Mouse (Mus musculus) heart, embryonic 15.5 days (tissue): Measurements from ENCODE around the gene Ripor3. TPM values are rescaled to one million over a fixed set of nuclear protein-coding genes. Genes with fewer than 3 reads are reported as not detected.

ENCODE experiments used
- ATAC-seq: fragments of 200-750 bp; cut with Nextera tagmentation; replicated peaks from 2 replicates; pipeline ENCODE4 v1.8.0; 2017; ENCODE audit warnings: low read depth, moderate TSS enrichment; ENCODE audit not compliant: insufficient number of reproducible peaks, insufficient read depth, low FRiP score
- H3K27ac ChIP-seq: fragments of 300-500 bp; sonication (generic); 2 replicates; pipeline ENCODE4 v1.5.1; 2015; ENCODE audit warnings: mild to moderate bottlenecking, inconsistent platforms
- H3K27me3 ChIP-seq: fragments of 300-500 bp; sonication (generic); 2 replicates; pipeline ENCODE4 v1.6.1; 2015; ENCODE audit warnings: inconsistent platforms
- H3K36me3 ChIP-seq: fragments of 300-500 bp; sonication (generic); 2 replicates; pipeline ENCODE4 v1.6.1; 2015; ENCODE audit warnings: mild to moderate bottlenecking, inconsistent platforms
- H3K4me1 ChIP-seq: fragments of 300-500 bp; sonication (generic); replicated peaks from 2 replicates; pipeline ENCODE4 v1.6.1; 2015; ENCODE audit warnings: inconsistent platforms
- H3K4me2 ChIP-seq: fragments of 300-500 bp; sonication (generic); 2 replicates; pipeline ENCODE4 v1.6.1; 2015; ENCODE audit warnings: inconsistent platforms, mild to moderate bottlenecking, moderate library complexity
- H3K4me3 ChIP-seq: fragments of 300-500 bp; sonication (generic); 2 replicates; pipeline ENCODE4 v1.5.1; 2015; ENCODE audit warnings: mild to moderate bottlenecking, inconsistent platforms
- H3K9ac ChIP-seq: fragments of 300-500 bp; sonication (generic); 2 replicates; pipeline ENCODE4 v1.6.1; 2015; ENCODE audit warnings: mild to moderate bottlenecking, inconsistent platforms
- H3K9me3 ChIP-seq: fragments of 300-500 bp; sonication (generic); replicated peaks from 2 replicates; pipeline ENCODE4 v1.6.1; 2016; ENCODE audit warnings: inconsistent platforms
- WGBS: fragments of 180-500 bp; shearing (Covaris S2); methylation state at CpG from one replicate; pipeline ENCODE4 v1.1.7; 2015; ENCODE audit warnings: mixed read lengths; 5-methylcytosine and 5-hydroxymethylcytosine counted together
- polyA plus RNA-seq: library from polyadenylated mRNA; unstranded; fragments of >200 nt; fragmentation: Nextera tagmentation; extraction: Ambion mirVana; gene quantifications from 2 replicates; pipeline ENCODE4 v1.2.1, GENCODE M21; 2015

Ripor3 gene
- polyA plus RNA-seq, 1 experiment from 2014 or later = 0.93 TPM

- H3K4me3 ChIP-seq = peak overlapping the region; percentile 7; the same call in 1 of the 2 replicates
- H3K27me3 ChIP-seq = no peaks in the 10 kb centered on the region
- peaks cover 64% of the 10 kb centered on the region for H3K4me1 ChIP-seq
- no peaks in the 10 kb centered on the region for H3K9me3 ChIP-seq
- H3K27ac ChIP-seq = peak overlapping the region; percentile 90
- peak overlapping the region; percentile 43 for H3K4me2 ChIP-seq
- peak overlapping the region; percentile 7; the same call in 1 of the 2 replicates for H3K9ac ChIP-seq
- no peaks in the 10 kb centered on the region for H3K36me3 ChIP-seq
- 26% methylated on average over 8 of the region's 8 CpGs for WGBS
- peak; percentile 77 for ATAC-seq
These were observed 68.1 kb downstream of the Ripor3 start for GRCm38 (mm10) chr2:167942199-167942925.

- Histone ChIP-seq H3K9ac (0 out of 2 replicates have a peak overlapping the region, but pooled peaks have one; percentile 1), H3K4me3 (peak overlapping the region; percentile 7; the same call in 1 of the 2 replicates), H3K27ac (peak overlapping the region; percentile 90), H3K9me3 (no peaks in the 10 kb centered on the region), H3K4me1 (peaks cover 68% of the 10 kb centered on the region), H3K27me3 (no peaks in the 10 kb centered on the region), H3K36me3 (no peaks in the 10 kb centered on the region), H3K4me2 (peak overlapping the region; percentile 43)
- 38% methylated on average over 6 of the region's 6 CpGs for WGBS
- 0 out of 2 replicates have a peak, but pooled peaks have one; percentile 16 for ATAC-seq
These were observed 68.7 kb downstream of the Ripor3 start for GRCm38 (mm10) chr2:167941745-167942176.

GRCm38 (mm10) chr2:167941320-167941719, 69.1 kb downstream of the Ripor3 start:
- Histone ChIP-seq H3K9ac (no peak overlapping the region), H3K9me3 (no peaks in the 10 kb centered on the region), H3K4me2 (no peak overlapping the region; the same call in 1 of the 2 replicates), H3K27ac (peak overlapping the region; percentile 90), H3K36me3 (no peaks in the 10 kb centered on the region), H3K4me3 (no peak overlapping the region), H3K4me1 (peaks cover 71% of the 10 kb centered on the region), H3K27me3 (no peaks in the 10 kb centered on the region)
- no peak for ATAC-seq
- WGBS = 73% methylated on average over 4 of the region's 4 CpGs

- Histone ChIP-seq H3K27ac (peak overlapping the region; percentile 28; the same call in 1 of the 2 replicates), H3K4me1 (peaks cover 74% of the 10 kb centered on the region), H3K27me3 (no peaks in the 10 kb centered on the region), H3K4me2 (no peak overlapping the region), H3K9ac (no peak overlapping the region), H3K4me3 (no peak overlapping the region), H3K36me3 (no peaks in the 10 kb centered on the region), H3K9me3 (no peaks in the 10 kb centered on the region)
- ATAC-seq = no peak
- WGBS = 85% methylated on average over 11 of the region's 11 CpGs
These were observed 69.8 kb downstream of the Ripor3 start for GRCm38 (mm10) chr2:167940636-167941035.

GRCm38 (mm10) chr2:167939632-167940399, 70.6 kb downstream of the Ripor3 start:
- no peak overlapping the region for H3K9ac ChIP-seq
- peak overlapping the region; percentile 28 for H3K27ac ChIP-seq
- no peaks in the 10 kb centered on the region for H3K9me3 ChIP-seq
- peak overlapping the region; percentile 6; the same call in 1 of the 2 replicates for H3K4me2 ChIP-seq
- 29% methylated on average over 11 of the region's 11 CpGs for WGBS
- peaks cover 72% of the 10 kb centered on the region for H3K4me1 ChIP-seq
- H3K36me3 ChIP-seq = no peaks in the 10 kb centered on the region
- H3K4me3 ChIP-seq = no peak overlapping the region
- H3K27me3 ChIP-seq = no peaks in the 10 kb centered on the region
- no peak; the same call in 1 of the 2 replicates for ATAC-seq

- Histone ChIP-seq H3K27me3 (no peaks in the 10 kb centered on the region), H3K4me3 (no peak overlapping the region), H3K9ac (no peak overlapping the region), H3K9me3 (no peaks in the 10 kb centered on the region), H3K4me2 (no peak overlapping the region), H3K27ac (peak overlapping the region; percentile 28; the same call in 1 of the 2 replicates), H3K4me1 (peaks cover 74% of the 10 kb centered on the region), H3K36me3 (no peaks in the 10 kb centered on the region)
- WGBS = 66% methylated on average over 4 of the region's 4 CpGs
- no peak for ATAC-seq
These were observed 71.2 kb downstream of the Ripor3 start for GRCm38 (mm10) chr2:167939204-167939603.

GRCm38 (mm10) chr2:167938786-167939185, 71.6 kb downstream of the Ripor3 start:
- Histone ChIP-seq H3K9ac (no peak overlapping the region), H3K4me2 (no peak overlapping the region), H3K27me3 (no peaks in the 10 kb centered on the region), H3K27ac (peak overlapping the region; percentile 28; the same call in 1 of the 2 replicates), H3K4me3 (no peak overlapping the region), H3K36me3 (no peaks in the 10 kb centered on the region), H3K4me1 (peaks cover 78% of the 10 kb centered on the region), H3K9me3 (no peaks in the 10 kb centered on the region)
- no peak for ATAC-seq
- WGBS = 64% methylated on average over 3 of the region's 3 CpGs

- no peaks in the 10 kb centered on the region for H3K36me3 ChIP-seq
- whole genome bisulfite sequencing = 51% methylated on average over 3 of the region's 3 CpGs
- ATAC-seq = no peak
- no peaks in the 10 kb centered on the region for H3K9me3 ChIP-seq
- H3K27ac ChIP-seq = peak overlapping the region; percentile 24; the same call in 1 of the 2 replicates
- no peaks in the 10 kb centered on the region for H3K27me3 ChIP-seq
- H3K4me3 ChIP-seq = no peak overlapping the region
- H3K9ac ChIP-seq = no peak overlapping the region
- H3K4me1 ChIP-seq = peaks cover 67% of the 10 kb centered on the region
- H3K4me2 ChIP-seq = no peak overlapping the region; the same call in 1 of the 2 replicates
These were observed 74.5 kb downstream of the Ripor3 start for GRCm38 (mm10) chr2:167935956-167936355.

- H3K4me2 ChIP-seq = peak overlapping the region; percentile 82
- peak overlapping the region; percentile 89 for H3K9ac ChIP-seq
- H3K4me3 ChIP-seq = peak overlapping the region; percentile 87
- no peak for ATAC-seq
- no peak overlapping the region for H3K27ac ChIP-seq
- H3K27me3 ChIP-seq = no peaks in the 10 kb centered on the region
- H3K9me3 ChIP-seq = no peaks in the 10 kb centered on the region
- H3K36me3 ChIP-seq = no peaks in the 10 kb centered on the region
- WGBS = 23% methylated on average over 7 of the region's 7 CpGs
- peaks cover 41% of the 10 kb centered on the region for H3K4me1 ChIP-seq
These were observed 77.0 kb downstream of the Ripor3 start for GRCm38 (mm10) chr2:167933397-167933796.

GRCm38 (mm10) chr2:167932727-167933231, 77.6 kb downstream of the Ripor3 start:
- under 1% methylated on average over 18 of the region's 18 CpGs for WGBS
- ATAC-seq = peak; percentile 11; the same call in 1 of the 2 replicates
- Histone ChIP-seq H3K4me2 (peak overlapping the region; percentile 82), H3K36me3 (no peaks in the 10 kb centered on the region), H3K27me3 (no peaks in the 10 kb centered on the region), H3K9ac (peak overlapping the region; percentile 89), H3K4me3 (peak overlapping the region; percentile 87), H3K9me3 (no peaks in the 10 kb centered on the region), H3K4me1 (peaks cover 40% of the 10 kb centered on the region), H3K27ac (peak overlapping the region; percentile 66)
